Mouse (Mus musculus): ENCODE data around the gene Cald1.

- no peak for TF ChIP-seq CTCF (IDR thresholded peaks at IDR 0.05; ENCODE audit: control insufficient read depth, insufficient read depth, low read length)
- TF ChIP-seq POLR2A (IDR thresholded peaks at IDR 0.05; ENCODE audit: borderline replicate concordance, control insufficient read depth, low read depth, low read length) = no peak
Measured at GRCm38 (mm10) chr6:34714612-34715011, 116.3 kb downstream of the Cald1 start.
